Mouse (Mus musculus) CD8-positive naive resting alpha-beta T cell, adult 2 months (primary cell): Measurements from ENCODE around the gene Zdhhc8.
"Not testable (repeated sequence)": the region's sequence is repeated elsewhere in the genome, so short reads cannot be mapped to it uniquely, and the experiment has no call there.

Experiments used
- DNase-seq, 2 experiments: peaks; one replicate each; pipeline ENCODE4 v3.0.0; 2022; ENCODE audit warnings: low read depth in 2 of 2, low spot score in 2 of 2

Gene Zdhhc8

GRCm38 (mm10) chr16:18198365-18199098 lies 36.4 kb downstream of the Zdhhc8 start:
- no peak for DNase-seq

DNA sequence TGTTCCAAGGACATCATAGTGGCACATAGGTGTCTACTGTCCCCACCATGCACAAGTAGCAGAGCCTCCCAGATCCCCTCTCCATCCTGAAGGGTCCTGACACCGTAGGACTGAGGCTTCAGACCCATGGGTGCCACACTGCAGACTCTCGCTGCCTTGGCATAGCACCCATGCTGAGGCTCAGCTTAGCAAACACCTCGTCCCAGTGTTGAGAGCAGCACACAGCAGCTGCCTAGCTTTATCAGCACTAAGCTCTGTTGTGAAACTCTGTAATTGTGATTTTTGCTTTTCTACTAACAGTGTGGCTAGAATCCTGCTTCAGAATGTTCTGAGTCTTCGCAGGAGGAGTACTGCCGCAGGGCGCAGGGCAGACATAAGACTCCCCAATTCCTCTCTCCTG lies 37.1 kb downstream of the Zdhhc8 start:
- DNase-seq, result no peak

DNA sequence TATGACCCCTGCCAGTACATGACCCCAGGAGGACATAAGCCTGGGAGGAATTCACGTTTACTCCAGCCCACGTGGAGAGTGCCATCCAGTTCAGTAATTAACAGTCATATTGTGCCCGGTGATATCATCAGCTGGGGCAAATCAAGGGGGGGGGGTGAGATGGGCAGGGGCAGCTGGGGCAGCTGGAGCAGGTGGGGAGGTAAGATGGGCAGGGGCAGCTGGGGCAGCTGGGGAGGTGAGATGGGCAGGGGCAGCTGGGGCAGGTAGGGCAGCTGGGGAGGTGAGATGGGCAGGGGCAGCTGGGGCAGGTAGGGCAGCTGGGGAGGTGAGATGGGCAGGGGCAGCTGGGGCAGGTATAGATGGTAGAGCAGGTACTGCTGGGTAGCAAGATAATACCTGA lies 39.4 kb downstream of the Zdhhc8 start:
- DNase-seq, result not testable (repeated sequence)

- no peak for DNase-seq
Measured at GRCm38 (mm10) chr16:18195068-18195467, 39.9 kb downstream of the Zdhhc8 start.

GRCm38 (mm10) chr16:18194208-18194985 lies 40.5 kb downstream of the Zdhhc8 start:
- DNase-seq, result no peak

DNA sequence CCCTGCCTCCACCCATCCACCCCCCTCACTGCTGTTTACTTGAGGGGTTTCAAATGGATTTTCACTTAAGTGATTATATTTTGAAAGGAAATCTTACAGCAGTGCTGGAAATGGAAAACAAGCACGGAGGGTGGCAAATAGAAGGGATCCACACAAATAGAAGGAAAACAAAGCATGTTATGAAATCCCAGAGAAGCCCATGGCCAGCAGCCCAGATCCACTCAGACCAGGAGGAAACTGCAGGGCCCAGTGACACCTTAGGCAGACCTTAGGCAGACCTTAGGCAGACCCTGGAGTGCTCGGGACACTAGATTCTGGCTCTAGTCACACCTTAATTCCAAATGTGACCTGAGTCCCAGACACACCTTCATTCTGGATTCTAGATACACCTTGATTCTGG lies 43.9 kb downstream of the Zdhhc8 start:
- DNase-seq, result no peak

GRCm38 (mm10) chr16:18187221-18187620 lies 47.7 kb downstream of the Zdhhc8 start:
- no peak for DNase-seq

GRCm38 (mm10) chr16:18186798-18187197 lies 48.1 kb downstream of the Zdhhc8 start:
- no peak for DNase-seq

DNA sequence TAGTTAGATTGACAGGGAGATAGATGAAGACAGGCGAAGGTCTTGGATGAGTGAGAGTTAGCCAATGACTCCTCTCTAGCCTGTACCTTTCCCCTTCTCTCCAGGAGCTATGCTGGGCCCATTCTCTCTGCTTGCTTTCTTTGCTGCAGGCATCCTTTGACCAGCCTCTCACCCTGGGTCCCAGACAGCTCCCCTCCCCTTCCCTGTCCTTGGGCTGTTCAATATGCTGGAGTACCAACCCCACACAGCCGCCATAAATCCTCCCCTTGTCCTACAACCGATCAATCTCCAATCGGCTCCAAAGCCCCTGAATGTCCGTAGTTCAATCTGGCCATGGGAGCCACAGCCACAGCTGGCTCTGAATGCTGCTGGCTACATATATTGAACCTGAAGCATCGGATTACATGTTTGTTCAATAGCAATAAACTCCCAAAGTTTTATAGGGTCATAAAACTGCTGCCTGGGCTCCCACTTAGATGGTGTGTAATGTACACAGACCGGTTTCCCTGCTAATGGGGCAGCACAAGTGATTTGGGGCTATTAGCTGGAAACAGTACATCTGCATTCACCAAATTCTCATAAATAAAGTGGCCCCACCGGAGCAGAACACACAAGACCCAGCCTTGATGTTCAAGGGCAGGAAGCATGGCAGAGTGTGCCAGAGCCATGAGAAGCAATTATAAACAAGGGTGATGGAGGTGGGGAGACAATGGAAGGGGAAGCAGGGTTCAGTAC lies 49.1 kb downstream of the Zdhhc8 start:
- no peak for DNase-seq

- DNase-seq, result no peak
Measured at GRCm38 (mm10) chr16:18182766-18183165, 52.2 kb downstream of the Zdhhc8 start.

DNA sequence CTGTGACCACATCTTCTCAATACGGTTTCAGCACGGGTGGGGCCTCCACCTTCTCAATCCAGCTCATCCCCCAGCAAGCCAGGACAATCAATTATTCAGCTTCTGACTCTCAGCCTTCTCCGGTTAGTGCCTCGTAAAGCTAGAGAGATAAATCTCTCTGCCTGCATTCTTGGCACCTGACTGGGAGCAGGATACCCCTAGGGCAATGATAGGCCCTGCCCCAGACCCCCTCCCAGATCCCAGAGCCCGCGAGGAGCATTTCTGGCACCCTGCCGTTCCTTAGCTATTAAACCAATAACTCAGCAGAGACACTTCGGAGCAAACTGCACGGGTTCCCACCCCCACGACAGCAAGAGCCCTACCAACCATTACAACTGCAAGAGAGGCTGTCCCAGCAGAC lies 53.5 kb downstream of the Zdhhc8 start:
- DNase-seq, result no peak

GRCm38 (mm10) chr16:18179591-18179990 lies 55.3 kb downstream of the Zdhhc8 start:
- DNase-seq, result no peak

DNA sequence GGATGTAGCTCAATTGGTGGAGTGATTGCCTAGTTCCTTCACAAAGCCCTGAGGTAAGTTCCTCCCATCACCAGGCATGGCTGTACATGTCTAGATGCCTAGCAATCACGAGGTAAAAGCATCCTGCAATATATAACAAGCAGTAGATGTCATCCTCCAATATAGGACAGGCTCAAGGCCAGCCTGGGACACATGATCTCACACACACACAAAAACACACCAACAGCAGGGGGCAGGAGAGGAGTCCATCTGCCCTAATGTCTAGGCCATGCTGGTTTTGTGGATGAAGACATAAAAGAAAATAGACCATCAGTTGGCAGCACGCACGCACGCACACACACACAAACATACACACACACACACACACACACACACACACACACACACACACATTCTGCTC lies 58.2 kb downstream of the Zdhhc8 start:
- DNase-seq, result no peak

- no peak for DNase-seq
Measured at GRCm38 (mm10) chr16:18175817-18176541, 59.0 kb downstream of the Zdhhc8 start.

DNA sequence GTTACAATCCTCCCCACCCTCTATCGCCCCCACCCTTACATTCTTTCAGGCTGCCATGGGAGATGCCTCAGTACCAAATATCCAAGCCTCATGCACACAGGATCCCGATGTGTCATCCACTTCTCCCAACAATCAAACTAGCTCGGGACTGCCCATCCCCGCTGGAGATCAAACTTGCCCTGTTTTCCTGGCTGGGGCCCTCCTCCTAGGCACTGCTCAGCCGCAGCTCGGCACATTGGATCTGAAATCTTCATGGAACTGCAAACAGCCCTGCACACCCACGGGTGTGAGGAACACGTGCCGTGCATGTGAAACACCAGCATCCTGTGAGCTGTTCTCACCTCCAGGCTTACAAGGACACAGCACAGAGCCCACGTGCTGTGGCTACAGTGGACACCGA lies 61.1 kb downstream of the Zdhhc8 start:
- no peak for DNase-seq

DNA sequence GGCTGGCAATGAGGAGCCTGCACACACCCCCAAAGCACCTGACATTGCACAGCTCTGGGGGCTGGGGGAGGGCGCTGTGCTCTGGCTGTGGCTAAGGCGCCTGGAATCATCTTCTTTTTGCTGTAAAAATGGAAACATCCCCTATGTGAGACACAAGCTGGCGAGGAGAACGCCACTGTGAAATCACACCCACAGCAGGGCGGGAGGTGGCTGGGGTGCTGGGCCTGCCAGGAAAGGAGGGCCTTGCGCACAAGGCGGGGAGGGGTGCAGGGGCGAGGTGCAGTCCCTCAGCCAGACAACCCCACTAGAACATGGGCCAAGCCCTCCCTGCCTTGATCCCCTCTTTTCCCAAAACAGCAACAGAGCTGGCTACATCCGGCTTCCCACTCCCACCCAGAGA lies 61.7 kb downstream of the Zdhhc8 start:
- DNase-seq, result no peak

DNA sequence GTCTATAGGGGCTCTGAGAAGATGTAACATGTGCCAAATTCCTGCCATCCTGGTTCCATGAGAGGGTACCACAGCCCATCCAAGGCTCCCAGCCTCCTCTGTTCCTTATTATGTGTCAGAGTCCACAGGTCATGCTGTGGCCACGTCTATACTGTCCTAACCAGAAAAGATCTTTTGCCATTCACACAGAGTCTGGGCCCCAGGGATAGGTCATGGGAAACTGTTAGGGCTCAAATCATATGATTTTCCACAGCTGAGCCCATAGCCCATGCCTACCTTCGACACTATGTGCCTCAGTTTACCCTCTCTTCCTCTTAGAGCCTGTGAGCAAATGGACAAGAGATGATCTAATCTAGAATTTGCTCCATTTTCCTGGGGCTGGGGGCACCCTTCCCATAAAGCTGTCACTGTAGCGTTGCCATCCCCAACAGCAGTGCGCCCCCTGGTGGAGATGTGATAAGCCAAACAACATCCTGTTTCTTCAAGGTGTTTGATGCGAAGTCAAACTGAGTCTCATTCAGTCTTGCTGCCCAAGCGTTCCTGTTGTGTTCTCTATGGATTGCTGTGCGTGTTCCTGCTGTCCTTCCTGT lies 62.6 kb downstream of the Zdhhc8 start:
- DNase-seq, result peak; percentile 50 to 59
